11 mouse cellular contexts compared by ENCODE assay signal in the genomic region with DNA sequence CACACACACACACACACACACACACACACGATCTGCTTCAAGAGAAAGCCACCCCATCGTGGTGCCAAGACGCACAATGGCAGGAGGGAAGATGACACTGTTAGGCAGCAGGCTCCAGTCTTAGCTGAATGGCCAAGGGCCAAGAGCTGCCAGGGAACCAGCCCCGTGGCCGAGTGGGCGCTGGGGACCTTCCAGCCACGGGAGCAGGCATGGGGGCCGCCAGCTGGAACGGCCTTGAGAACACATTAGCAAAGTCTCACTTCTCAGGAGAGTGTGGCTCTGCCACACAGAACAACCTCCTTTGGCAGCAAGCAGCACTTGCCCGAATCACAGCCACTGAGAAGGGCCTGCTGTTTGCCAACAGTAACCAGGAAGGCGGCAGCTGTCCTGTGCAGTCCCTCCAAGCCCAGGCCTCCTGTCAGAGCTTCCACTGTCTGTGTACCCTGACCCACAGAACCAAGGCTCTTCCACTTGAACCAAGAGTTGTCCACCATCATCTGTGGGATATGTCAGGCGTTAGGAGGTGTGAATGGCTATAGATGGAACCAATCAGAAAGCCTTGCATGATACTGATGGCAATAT. TPM values are rescaled to one million over a fixed set of nuclear protein-coding genes. Genes with fewer than 3 reads are reported as not detected.
DNase-seq lines count a peak whose midpoint lies in the region; TF ChIP-seq lines count a peak whose summit lies in the region.
"Had no signal": no experiment of that assay in that cellular context is flagged by ENCODE, and none has a peak within 500 bp of the region (broad histone marks: within the 10 kb centered on the region; RNA-seq: fewer than 3 reads in every experiment).

No protein-coding gene starts in this region.

- H3K4me3 ChIP-seq in cerebellum, adult 2 months (replicated peaks; ENCODE audit: insufficient read depth, low read depth, low read length): no peak overlapping the region
- H3K4me3 ChIP-seq: embryonic facial prominence, embryonic 13.5 days; left cerebral cortex, adult 2 months; midbrain, embryonic 12.5 days had no signal

- H3K27me3 ChIP-seq in cerebellum, adult 2 months (ENCODE audit: control insufficient read depth, insufficient read depth, low read length): no peaks in the 10 kb centered on the region
- H3K27me3 ChIP-seq: embryonic facial prominence, embryonic 13.5 days had no signal

- peak; percentile 37 for DNase-seq in layer of hippocampus, adult 9-11 months
- no peak for DNase-seq in layer of hippocampus, adult 9-10 months (ENCODE audit: low spot score)
- DNase-seq in brain, adult 2 months (ENCODE audit: low read depth, low spot score): peak; percentile 62
- DNase-seq in cerebellum, adult 2 months: peak; percentile 75
- peak; percentile 47 for DNase-seq in gastrocnemius, postnatal 25 days
- DNase-seq in thymus, adult 18-20 months: no peak
- DNase-seq in kidney, postnatal 14 days: no peak

- WGBS in cerebellum, adult 2 months: 11% methylated on average over 12 of the region's 12 CpGs

- no peak for TF ChIP-seq CTCF in cerebellum, adult 2 months (IDR thresholded peaks at IDR 0.05; ENCODE audit: borderline replicate concordance, insufficient read depth, low read depth, low read length)

- peak overlapping the region; percentile 69 for H3K27ac ChIP-seq in cerebellum, adult 2 months (ENCODE audit: insufficient read depth, low read length)
- H3K27ac ChIP-seq: embryonic facial prominence, embryonic 13.5 days; left cerebral cortex, adult 2 months; midbrain, embryonic 12.5 days; stomach, postnatal 0 days had no signal

- no peak for TF ChIP-seq POLR2A in cerebellum, adult 2 months (IDR thresholded peaks at IDR 0.05; ENCODE audit: borderline replicate concordance, insufficient read depth, low read length)

- peaks cover 75% of the 10 kb centered on the region for H3K4me1 ChIP-seq in cerebellum, adult 2 months (ENCODE audit: control insufficient read depth, insufficient read depth, low read length)

RNA-seq across cellular contexts. Expression of gene Man1c1, which starts 30.1 kb away (rescaled TPM):
- polyA plus RNA-seq in cerebellum, adult 2 months (2012; rRNA removed): 30.1 and 36.3 TPM in 2 replicates
- 1 to 10 TPM; 4.1 to 5.1 TPM for total RNA-seq in gastrocnemius, postnatal 25 days (2021)

Comparison
In these comparisons a context has a peak if more than half of its experiments do, and no peak if none do; other contexts are left out.
1. DNase-seq: peak in layer of hippocampus, adult 9-11 months (single experiment), brain, adult 2 months (single experiment), cerebellum, adult 2 months (2 of 2) and gastrocnemius, postnatal 25 days (single experiment); none in layer of hippocampus, adult 9-10 months (single experiment), thymus, adult 18-20 months (0 of 2) and kidney, postnatal 14 days (single experiment).